Mouse (Mus musculus) gastrocnemius, postnatal 10 days (tissue): ENCODE data around the gene Ptprg. TPM values are rescaled to one million over a fixed set of nuclear protein-coding genes. Genes with fewer than 3 reads are reported as not detected.

ENCODE experiments used
- DNase-seq: peaks from one replicate; pipeline ENCODE4 v3.0.0; 2021; ENCODE audit warnings: mixed read lengths
- total RNA-seq, 2 experiments: library from RNA; stranded (reverse); gene quantifications; 2 replicates each; pipeline ENCODE4 v1.2.3; 2021

The Ptprg gene
- total RNA-seq, 2 experiments from 2014 or later: 41.8 to 46.7 TPM

- no peak for DNase-seq
Measured at GRCm38 (mm10) chr14:12102389-12103325, 549.3 kb downstream of the Ptprg start.

- DNase-seq: no peak
Measured at GRCm38 (mm10) chr14:12104297-12105155, 551.2 kb downstream of the Ptprg start.

- DNase-seq: no peak
Measured at GRCm38 (mm10) chr14:12105156-12105430, 551.8 kb downstream of the Ptprg start.

GRCm38 (mm10) chr14:12105593-12105992, 552.3 kb downstream of the Ptprg start:
- no peak for DNase-seq

GRCm38 (mm10) chr14:12107459-12107858, 554.1 kb downstream of the Ptprg start:
- DNase-seq: no peak

GRCm38 (mm10) chr14:12107991-12108390, 554.7 kb downstream of the Ptprg start:
- no peak for DNase-seq

GRCm38 (mm10) chr14:12112548-12113011, 559.2 kb downstream of the Ptprg start:
- peak; percentile 46 for DNase-seq

GRCm38 (mm10) chr14:12113326-12113725, 560.0 kb downstream of the Ptprg start:
- DNase-seq: no peak

- no peak for DNase-seq
Measured at GRCm38 (mm10) chr14:12114016-12114415, 560.7 kb downstream of the Ptprg start.

- no peak for DNase-seq
Measured at GRCm38 (mm10) chr14:12119260-12119659, 565.9 kb downstream of the Ptprg start.

- DNase-seq: no peak
Measured at GRCm38 (mm10) chr14:12121906-12122305, 568.6 kb downstream of the Ptprg start.

- DNase-seq: no peak
Measured at GRCm38 (mm10) chr14:12124682-12125081, 571.4 kb downstream of the Ptprg start.

- no peak for DNase-seq
Measured at GRCm38 (mm10) chr14:12127951-12128350, 574.6 kb downstream of the Ptprg start.

GRCm38 (mm10) chr14:12132046-12132615, 578.8 kb downstream of the Ptprg start:
- DNase-seq: no peak

- DNase-seq: no peak
Measured at GRCm38 (mm10) chr14:12133163-12133562, 579.8 kb downstream of the Ptprg start.

- DNase-seq: no peak
Measured at GRCm38 (mm10) chr14:12134504-12134903, 581.2 kb downstream of the Ptprg start.

GRCm38 (mm10) chr14:12136536-12136935, 583.2 kb downstream of the Ptprg start:
- DNase-seq: no peak

- no peak for DNase-seq
Measured at GRCm38 (mm10) chr14:12139643-12140481, 586.5 kb downstream of the Ptprg start.

GRCm38 (mm10) chr14:12143941-12144485, 590.7 kb downstream of the Ptprg start:
- DNase-seq: no peak

GRCm38 (mm10) chr14:12145919-12146318, 592.6 kb downstream of the Ptprg start:
- DNase-seq: no peak

- no peak for DNase-seq
Measured at GRCm38 (mm10) chr14:12149529-12149928, 596.2 kb downstream of the Ptprg start.
